Mouse (Mus musculus) stomach, embryonic 15.5 days (tissue): Measurements from ENCODE around the gene Fkbp14. TPM values are rescaled to one million over a fixed set of nuclear protein-coding genes. Genes with fewer than 3 reads are reported as not detected.

Source experiments
- ATAC-seq: fragments of 200-750 bp; cut with Nextera tagmentation; 2 replicates; pipeline ENCODE4 v1.8.0; 2017; ENCODE audit warnings: low read depth, moderate number of reproducible peaks, moderate TSS enrichment; ENCODE audit not compliant: insufficient read depth, low FRiP score
- H3K27ac ChIP-seq: fragments of 300-500 bp; sonication (generic); 2 replicates; pipeline ENCODE4 v1.5.1; 2015; ENCODE audit warnings: mild to moderate bottlenecking, inconsistent platforms
- H3K27me3 ChIP-seq: fragments of 300-500 bp; sonication (generic); replicated peaks from 2 replicates; pipeline ENCODE4 v1.6.1; 2015; ENCODE audit warnings: inconsistent platforms
- H3K36me3 ChIP-seq: fragments of 300-500 bp; sonication (generic); 2 replicates; pipeline ENCODE4 v1.6.1; 2015; ENCODE audit warnings: inconsistent platforms
- H3K4me1 ChIP-seq: fragments of 300-500 bp; sonication (generic); 2 replicates; pipeline ENCODE4 v1.6.1; 2015; ENCODE audit warnings: inconsistent platforms
- H3K4me2 ChIP-seq: fragments of 300-500 bp; sonication (generic); 2 replicates; pipeline ENCODE4 v1.6.1; 2015; ENCODE audit warnings: mild to moderate bottlenecking, inconsistent platforms
- H3K4me3 ChIP-seq: fragments of 300-500 bp; sonication (generic); replicated peaks from 2 replicates; pipeline ENCODE4 v1.5.1; 2015; ENCODE audit warnings: inconsistent platforms
- H3K9ac ChIP-seq: fragments of 300-500 bp; sonication (generic); 2 replicates; pipeline ENCODE4 v1.6.1; 2015; ENCODE audit warnings: inconsistent platforms
- H3K9me3 ChIP-seq: fragments of 300-500 bp; sonication (generic); 2 replicates; pipeline ENCODE4 v1.6.1; 2016; ENCODE audit warnings: inconsistent platforms
- WGBS: fragments of 180-500 bp; shearing (Covaris S2); methylation state at CpG from one replicate; pipeline ENCODE4 v1.1.7; 2015; 5-methylcytosine and 5-hydroxymethylcytosine counted together
- polyA plus RNA-seq: library from polyadenylated mRNA; unstranded; fragments of >200 nt; fragmentation: Nextera tagmentation; extraction: Ambion mirVana; gene quantifications from 2 replicates; pipeline ENCODE4 v1.2.1, GENCODE M21; 2015

The Fkbp14 gene
- polyA plus RNA-seq, 1 experiment from 2014 or later = 28.0 TPM

- no peak for ATAC-seq
These were observed 5.8 kb upstream of the Fkbp14 start for GRCm38 (mm10) chr6:54602891-54603290.

GRCm38 (mm10) chr6:54600681-54601347 lies 3.7 kb upstream of the Fkbp14 start:
- peak; percentile 65; the same call in 1 of the 2 replicates for ATAC-seq
- H3K27ac ChIP-seq = no peak overlapping the region
- no peaks in the 10 kb centered on the region for H3K27me3 ChIP-seq
- H3K9me3 ChIP-seq = no peaks in the 10 kb centered on the region
- H3K4me1 ChIP-seq = 0 out of 2 replicates have a peak, but pooled peaks cover 2% of the 10 kb centered on the region
- 64% methylated on average over 5 of the region's 5 CpGs for WGBS
- H3K9ac ChIP-seq = no peak overlapping the region
- no peaks in the 10 kb centered on the region for H3K36me3 ChIP-seq
- H3K4me2 ChIP-seq = no peak overlapping the region
- no peak overlapping the region for H3K4me3 ChIP-seq

More at GRCm38 (mm10) chr6:54602891-54603290, 5.8 kb upstream of the Fkbp14 start:
- Histone ChIP-seq H3K9ac (no peak overlapping the region), H3K4me2 (no peak overlapping the region), H3K36me3 (no peaks in the 10 kb centered on the region), H3K9me3 (no peaks in the 10 kb centered on the region), H3K4me3 (no peak overlapping the region), H3K27ac (no peak overlapping the region), H3K4me1 (no peaks in the 10 kb centered on the region), H3K27me3 (no peaks in the 10 kb centered on the region)
- 87% methylated on average over 2 of the region's 2 CpGs for WGBS

GRCm38 (mm10) chr6:54597711-54598110 lies 603 bp upstream of the Fkbp14 start:
- WGBS = 85% methylated on average over 3 of the region's 3 CpGs
- H3K27ac ChIP-seq = no peak overlapping the region
- no peaks in the 10 kb centered on the region for H3K27me3 ChIP-seq
- H3K36me3 ChIP-seq = no peaks in the 10 kb centered on the region
- H3K9me3 ChIP-seq = no peaks in the 10 kb centered on the region
- H3K9ac ChIP-seq = no peak overlapping the region
- H3K4me2 ChIP-seq = no peak overlapping the region
- no peak for ATAC-seq
- 0 out of 2 replicates have a peak, but pooled peaks cover 2% of the 10 kb centered on the region for H3K4me1 ChIP-seq
- H3K4me3 ChIP-seq = no peak overlapping the region

- Histone ChIP-seq H3K4me2 (peak overlapping the region; percentile 80), H3K27ac (peak overlapping the region; percentile 78), H3K4me1 (peaks cover 6% of the 10 kb centered on the region; the same call in 1 of the 2 replicates), H3K4me3 (peak overlapping the region; percentile 65), H3K9me3 (no peaks in the 10 kb centered on the region), H3K36me3 (no peaks in the 10 kb centered on the region), H3K27me3 (no peaks in the 10 kb centered on the region), H3K9ac (peak overlapping the region; percentile 56)
- no peak; the same call in 1 of the 2 replicates for ATAC-seq
- under 1% methylated on average over 39 of the region's 48 CpGs for WGBS
These were observed 1.7 kb downstream of the Fkbp14 start for GRCm38 (mm10) chr6:54595330-54595878.

GRCm38 (mm10) chr6:54594469-54595329 lies 2.4 kb downstream of the Fkbp14 start, which contains the start of gene Plekha8:
Gene Plekha8 (plus strand): TSS chr6:54595111.
- peak; percentile 92 for ATAC-seq
- Histone ChIP-seq H3K27ac (peak within 1 kb of the TSS; percentile 78), H3K27me3 (no peaks in the 10 kb centered on the region), H3K9ac (peak within 1 kb of the TSS; percentile 56), H3K36me3 (no peaks in the 10 kb centered on the region), H3K4me3 (peak within 1 kb of the TSS; percentile 65), H3K4me1 (peaks cover 6% of the 10 kb centered on the region; the same call in 1 of the 2 replicates), H3K9me3 (no peaks in the 10 kb centered on the region), H3K4me2 (peak within 1 kb of the TSS; percentile 80)
- under 1% methylated on average over 49 of the region's 49 CpGs for WGBS

- Histone ChIP-seq H3K36me3 (no peaks in the 10 kb centered on the region), H3K4me1 (peaks cover 6% of the 10 kb centered on the region; the same call in 1 of the 2 replicates), H3K9me3 (no peaks in the 10 kb centered on the region), H3K27ac (no peak overlapping the region), H3K4me2 (peak overlapping the region; percentile 80), H3K9ac (no peak overlapping the region), H3K4me3 (peak overlapping the region; percentile 61), H3K27me3 (no peaks in the 10 kb centered on the region)
- 48% methylated on average over 8 of the region's 8 CpGs for WGBS
- no peak for ATAC-seq
These were observed 3.2 kb downstream of the Fkbp14 start for GRCm38 (mm10) chr6:54593766-54594468.

- H3K27ac ChIP-seq = peak overlapping the region; percentile 71; the same call in 1 of the 2 replicates
- peak; percentile 84 for ATAC-seq
These were observed 4.1 kb downstream of the Fkbp14 start for GRCm38 (mm10) chr6:54592938-54593535.

GRCm38 (mm10) chr6:54591778-54592177 lies 5.3 kb downstream of the Fkbp14 start:
- Histone ChIP-seq H3K9me3 (no peaks in the 10 kb centered on the region), H3K9ac (0 out of 2 replicates have a peak overlapping the region, but pooled peaks have one; percentile 4), H3K4me1 (peaks cover 3% of the 10 kb centered on the region; the same call in 1 of the 2 replicates), H3K27me3 (no peaks in the 10 kb centered on the region), H3K27ac (no peak overlapping the region), H3K4me3 (peak overlapping the region; percentile 35), H3K36me3 (no peaks in the 10 kb centered on the region), H3K4me2 (peak overlapping the region; percentile 49)
- ATAC-seq = no peak
- 30% methylated on average over 6 of the region's 6 CpGs for WGBS

More at GRCm38 (mm10) chr6:54592938-54593535, 4.1 kb downstream of the Fkbp14 start:
- peak overlapping the region; percentile 48 for H3K4me2 ChIP-seq
- H3K9ac ChIP-seq = peak overlapping the region; percentile 29; the same call in 1 of the 2 replicates
- peak overlapping the region; percentile 61 for H3K4me3 ChIP-seq
- H3K27me3 ChIP-seq = no peaks in the 10 kb centered on the region
- H3K36me3 ChIP-seq = no peaks in the 10 kb centered on the region
- H3K9me3 ChIP-seq = no peaks in the 10 kb centered on the region
- WGBS = under 1% methylated on average over 20 of the region's 20 CpGs
- H3K4me1 ChIP-seq = peaks cover 6% of the 10 kb centered on the region; the same call in 1 of the 2 replicates

- Histone ChIP-seq H3K4me3 (no peak overlapping the region), H3K36me3 (no peaks in the 10 kb centered on the region), H3K27ac (no peak overlapping the region), H3K27me3 (no peaks in the 10 kb centered on the region), H3K4me2 (no peak overlapping the region), H3K4me1 (peaks cover 3% of the 10 kb centered on the region; the same call in 1 of the 2 replicates), H3K9me3 (no peaks in the 10 kb centered on the region), H3K9ac (no peak overlapping the region)
- no peak for ATAC-seq
- 89% methylated on average over 2 of the region's 2 CpGs for WGBS
These were observed 6.4 kb downstream of the Fkbp14 start for GRCm38 (mm10) chr6:54590691-54591090.

GRCm38 (mm10) chr6:54588212-54588611 lies 8.9 kb downstream of the Fkbp14 start:
- H3K4me1 ChIP-seq = peaks cover 3% of the 10 kb centered on the region; the same call in 1 of the 2 replicates
- no peaks in the 10 kb centered on the region for H3K36me3 ChIP-seq
- H3K4me3 ChIP-seq = no peak overlapping the region
- 70% methylated on average over 1 of the region's 1 CpGs for WGBS
- H3K27ac ChIP-seq = no peak overlapping the region
- H3K27me3 ChIP-seq = no peaks in the 10 kb centered on the region
- no peak overlapping the region for H3K9ac ChIP-seq
- no peak overlapping the region for H3K4me2 ChIP-seq
- H3K9me3 ChIP-seq = no peaks in the 10 kb centered on the region
- ATAC-seq = no peak

GRCm38 (mm10) chr6:54587683-54588082 lies 9.4 kb downstream of the Fkbp14 start:
- Histone ChIP-seq H3K4me2 (no peak overlapping the region), H3K9me3 (no peaks in the 10 kb centered on the region), H3K27ac (no peak overlapping the region), H3K4me3 (no peak overlapping the region), H3K27me3 (no peaks in the 10 kb centered on the region), H3K9ac (no peak overlapping the region), H3K36me3 (no peaks in the 10 kb centered on the region), H3K4me1 (peaks cover 3% of the 10 kb centered on the region; the same call in 1 of the 2 replicates)
- no peak for ATAC-seq
- WGBS = 64% methylated on average over 4 of the region's 4 CpGs
